Mouse (Mus musculus) olfactory bulb, adult 2 months (tissue): ENCODE data around the gene Stk11.

Source experiments
- CTCF ChIP-seq: fragments of 200-500 bp; IDR thresholded peaks from 2 replicates; pipeline ENCODE4 v1.5.1; 2012; ENCODE audit warnings: low read depth, mild to moderate bottlenecking, low read length, moderate library complexity; ENCODE audit not compliant: insufficient read depth
- POLR2A ChIP-seq: fragments of 200-500 bp; IDR thresholded peaks from 2 replicates; pipeline ENCODE4 v1.6.1; 2012; ENCODE audit warnings: mild to moderate bottlenecking, low read depth, low read length, moderate library complexity; ENCODE audit not compliant: insufficient read depth

GRCm38 (mm10) chr10:80092690-80093089 is 22.9 kb upstream of the Stk11 start:
- TF ChIP-seq CTCF = no peak
- no peak for TF ChIP-seq POLR2A
